Mouse (Mus musculus): ENCODE results near the gene Cmklr1.
A peak's percentile ranks its signal among the peaks of the same experiment; 100 is the strongest.

Cmklr1 gene

GRCm38 (mm10) chr5:113611771-113612233, 38.4 kb downstream of the Cmklr1 start:
- Histone ChIP-seq H3K9me3 (ENCODE audit: low read length) (peaks cover 6% of the 10 kb centered on the region; the same call in 1 of the 2 replicates), H3K27me3 (ENCODE audit: insufficient read depth, low read length) (no peaks in the 10 kb centered on the region), H3K36me3 (ENCODE audit: insufficient read depth, low read length) (peaks cover 53% of the 10 kb centered on the region), H3K4me1 (replicated peaks; ENCODE audit: low read depth, low read length) (peaks cover 77% of the 10 kb centered on the region), H3K4me3 (replicated peaks; ENCODE audit: low read length) (no peak overlapping the region)
- TF ChIP-seq POU5F1 (IDR thresholded peaks at IDR 0.05; ENCODE audit: borderline replicate concordance, low read length) (no peak), NANOG (IDR thresholded peaks at IDR 0.05; ENCODE audit: borderline replicate concordance, low read length) (no peak), CTCF (conservative IDR thresholded peaks at IDR 0.05; ENCODE audit: low read length) (no peak)

- Histone ChIP-seq H3K27me3 (ENCODE audit: insufficient read depth, low read length) (no peaks in the 10 kb centered on the region), H3K36me3 (ENCODE audit: insufficient read depth, low read length) (peaks cover 50% of the 10 kb centered on the region), H3K4me3 (replicated peaks; ENCODE audit: low read length) (no peak overlapping the region), H3K9me3 (ENCODE audit: low read length) (peaks cover 6% of the 10 kb centered on the region; the same call in 1 of the 2 replicates), H3K4me1 (replicated peaks; ENCODE audit: low read depth, low read length) (peaks cover 77% of the 10 kb centered on the region)
- TF ChIP-seq NANOG (IDR thresholded peaks at IDR 0.05; ENCODE audit: borderline replicate concordance, low read length) (no peak), POU5F1 (IDR thresholded peaks at IDR 0.05; ENCODE audit: borderline replicate concordance, low read length) (no peak), CTCF (conservative IDR thresholded peaks at IDR 0.05; ENCODE audit: low read length) (no peak)
Observed at GRCm38 (mm10) chr5:113611131-113611530, 39.1 kb downstream of the Cmklr1 start.

GRCm38 (mm10) chr5:113610490-113610889, 39.7 kb downstream of the Cmklr1 start:
- no peaks in the 10 kb centered on the region for H3K27me3 ChIP-seq (ENCODE audit: insufficient read depth, low read length)
- peaks cover 2% of the 10 kb centered on the region; the same call in 1 of the 2 replicates for H3K9me3 ChIP-seq (ENCODE audit: low read length)
- TF ChIP-seq POU5F1 (IDR thresholded peaks at IDR 0.05; ENCODE audit: borderline replicate concordance, low read length) (no peak), CTCF (conservative IDR thresholded peaks at IDR 0.05; ENCODE audit: low read length) (no peak), NANOG (IDR thresholded peaks at IDR 0.05; ENCODE audit: borderline replicate concordance, low read length) (no peak)

GRCm38 (mm10) chr5:113609891-113610290, 40.3 kb downstream of the Cmklr1 start:
- Histone ChIP-seq H3K4me3 (replicated peaks; ENCODE audit: low read length) (no peak overlapping the region), H3K36me3 (ENCODE audit: insufficient read depth, low read length) (peaks cover 37% of the 10 kb centered on the region), H3K4me1 (replicated peaks; ENCODE audit: low read depth, low read length) (peaks cover 88% of the 10 kb centered on the region), H3K9me3 (ENCODE audit: low read length) (no peaks in the 10 kb centered on the region), H3K27me3 (ENCODE audit: insufficient read depth, low read length) (no peaks in the 10 kb centered on the region)
- TF ChIP-seq POU5F1 (IDR thresholded peaks at IDR 0.05; ENCODE audit: borderline replicate concordance, low read length) (no peak), NANOG (IDR thresholded peaks at IDR 0.05; ENCODE audit: borderline replicate concordance, low read length) (no peak), CTCF (conservative IDR thresholded peaks at IDR 0.05; ENCODE audit: low read length) (no peak)

More at GRCm38 (mm10) chr5:113610490-113610889, 39.7 kb downstream of the Cmklr1 start:
- peaks cover 43% of the 10 kb centered on the region for H3K36me3 ChIP-seq (ENCODE audit: insufficient read depth, low read length)
- no peak overlapping the region for H3K4me3 ChIP-seq (replicated peaks; ENCODE audit: low read length)
- peaks cover 84% of the 10 kb centered on the region for H3K4me1 ChIP-seq (replicated peaks; ENCODE audit: low read depth, low read length)

- peaks cover 23% of the 10 kb centered on the region for H3K36me3 ChIP-seq (ENCODE audit: insufficient read depth, low read length)
- no peak for TF ChIP-seq POU5F1 (IDR thresholded peaks at IDR 0.05; ENCODE audit: borderline replicate concordance, low read length)
- no peak for TF ChIP-seq NANOG (IDR thresholded peaks at IDR 0.05; ENCODE audit: borderline replicate concordance, low read length)
- TF ChIP-seq CTCF (conservative IDR thresholded peaks at IDR 0.05; ENCODE audit: low read length) = no peak
- H3K4me1 ChIP-seq (replicated peaks; ENCODE audit: low read depth, low read length) = peaks cover 85% of the 10 kb centered on the region
- no peaks in the 10 kb centered on the region for H3K9me3 ChIP-seq (ENCODE audit: low read length)
- H3K27me3 ChIP-seq (ENCODE audit: insufficient read depth, low read length) = no peaks in the 10 kb centered on the region
- peak overlapping the region; percentile 65; the same call in 1 of the 2 replicates for H3K4me3 ChIP-seq (replicated peaks; ENCODE audit: low read length)
Observed at GRCm38 (mm10) chr5:113608511-113608910, 41.7 kb downstream of the Cmklr1 start.

GRCm38 (mm10) chr5:113607941-113608431, 42.2 kb downstream of the Cmklr1 start:
- H3K9me3 ChIP-seq (ENCODE audit: low read length) = no peaks in the 10 kb centered on the region
- TF ChIP-seq CTCF (conservative IDR thresholded peaks at IDR 0.05; ENCODE audit: low read length) (no peak), POU5F1 (IDR thresholded peaks at IDR 0.05; ENCODE audit: borderline replicate concordance, low read length) (no peak), NANOG (IDR thresholded peaks at IDR 0.05; ENCODE audit: borderline replicate concordance, low read length) (no peak)
- peaks cover 85% of the 10 kb centered on the region for H3K4me1 ChIP-seq (replicated peaks; ENCODE audit: low read depth, low read length)
- H3K36me3 ChIP-seq (ENCODE audit: insufficient read depth, low read length) = peaks cover 18% of the 10 kb centered on the region
- H3K27me3 ChIP-seq (ENCODE audit: insufficient read depth, low read length) = no peaks in the 10 kb centered on the region
- peak overlapping the region; percentile 65 for H3K4me3 ChIP-seq (replicated peaks; ENCODE audit: low read length)

GRCm38 (mm10) chr5:113606961-113607785, 43.1 kb downstream of the Cmklr1 start:
- Histone ChIP-seq H3K27me3 (ENCODE audit: insufficient read depth, low read length) (no peaks in the 10 kb centered on the region), H3K9me3 (ENCODE audit: low read length) (no peaks in the 10 kb centered on the region), H3K36me3 (ENCODE audit: insufficient read depth, low read length) (peaks cover 12% of the 10 kb centered on the region), H3K4me1 (replicated peaks; ENCODE audit: low read depth, low read length) (peaks cover 87% of the 10 kb centered on the region), H3K4me3 (replicated peaks; ENCODE audit: low read length) (peak overlapping the region; percentile 65)
- TF ChIP-seq CTCF (conservative IDR thresholded peaks at IDR 0.05; ENCODE audit: low read length) (no peak), NANOG (IDR thresholded peaks at IDR 0.05; ENCODE audit: borderline replicate concordance, low read length) (no peak), POU5F1 (IDR thresholded peaks at IDR 0.05; ENCODE audit: borderline replicate concordance, low read length) (no peak)

- Histone ChIP-seq H3K4me1 (replicated peaks; ENCODE audit: low read depth, low read length) (peaks cover 91% of the 10 kb centered on the region), H3K9me3 (ENCODE audit: low read length) (no peaks in the 10 kb centered on the region), H3K4me3 (replicated peaks; ENCODE audit: low read length) (no peak overlapping the region), H3K27me3 (ENCODE audit: insufficient read depth, low read length) (no peaks in the 10 kb centered on the region), H3K36me3 (ENCODE audit: insufficient read depth, low read length) (0 out of 2 replicates have a peak, but pooled peaks cover 2% of the 10 kb centered on the region)
- TF ChIP-seq POU5F1 (IDR thresholded peaks at IDR 0.05; ENCODE audit: borderline replicate concordance, low read length) = no peak
Observed at GRCm38 (mm10) chr5:113606121-113606520, 44.1 kb downstream of the Cmklr1 start.

Data from E14TG2a.4 (cell line).